Mouse (Mus musculus) CD4-positive naive resting alpha-beta T cell, adult 76 days (primary cell): ENCODE measurements around the gene Klf9. TPM values are rescaled to one million over a fixed set of nuclear protein-coding genes. Genes with fewer than 3 reads are reported as not detected.

ENCODE experiments used
- total RNA-seq: library from RNA; stranded (reverse); gene quantifications from one replicate; pipeline ENCODE4 v1.2.4, GENCODE M21; 2023

Klf9 gene
- total RNA-seq = 23.6 TPM

GRCm38 (mm10) chr19:23140689-23141317, at the start of gene Klf9:
Gene Klf9 (plus strand): TSS chr19:23141226.

Other genes with a start within 250 kb of the Klf9 start
- gene Smc5, start 132.7 kb downstream of the Klf9 start, total RNA-seq = 85.0 TPM